Mouse (Mus musculus) heart, postnatal 36 days (tissue): ENCODE results near the gene Cir1. TPM values are rescaled to one million over a fixed set of nuclear protein-coding genes. Genes with fewer than 3 reads are reported as not detected.

Experiments
- DNase-seq, 2 experiments: peaks; one replicate each; pipeline ENCODE4 v3.0.0; 2021 to 2022
- intact Hi-C: fragments of 180-260 bp; cut with DNase I; formaldehyde crosslinking; loops from one replicate; pipeline ENCODE4 v1.15.1; 2025
- total RNA-seq, 2 experiments: library from RNA; stranded (reverse); gene quantifications; 2 replicates each; pipeline ENCODE4 v1.2.3; 2021

The Cir1 gene
- total RNA-seq, 2 experiments from 2014 or later = 18.1 to 20.5 TPM

DNA sequence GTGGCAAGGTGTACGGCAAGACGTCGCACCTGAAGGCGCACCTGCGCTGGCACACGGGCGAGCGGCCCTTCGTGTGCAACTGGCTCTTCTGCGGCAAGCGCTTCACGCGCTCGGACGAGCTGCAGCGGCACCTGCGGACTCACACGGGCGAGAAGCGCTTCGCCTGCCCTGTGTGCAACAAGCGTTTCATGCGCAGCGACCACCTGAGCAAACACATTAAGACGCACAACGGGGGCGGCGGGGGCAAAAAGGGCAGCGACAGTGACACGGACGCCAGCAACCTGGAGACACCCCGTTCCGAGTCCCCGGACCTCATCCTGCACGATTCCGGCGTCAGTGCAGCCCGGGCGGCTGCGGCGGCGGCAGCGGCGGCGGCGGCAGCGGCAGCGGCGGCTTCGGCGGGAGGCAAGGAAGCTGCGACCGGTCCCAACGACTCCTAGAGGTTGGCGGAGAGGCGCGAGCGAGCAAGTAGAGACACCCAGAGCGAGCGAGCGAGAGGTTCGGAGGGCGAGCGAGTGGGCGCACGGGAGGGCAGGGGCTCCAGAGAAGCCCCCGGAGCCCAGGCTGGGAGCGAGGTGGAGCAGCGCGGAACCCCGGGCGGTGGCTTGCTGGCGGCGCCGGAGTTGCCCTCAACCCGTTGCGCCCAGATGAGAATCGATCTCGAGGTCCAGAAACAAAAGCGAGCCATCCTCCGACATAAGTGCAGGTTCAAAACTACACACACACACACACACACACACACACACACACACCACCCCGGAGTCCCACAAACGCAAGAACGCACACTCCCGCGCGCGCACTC is 38.2 kb downstream of the Cir1 start:
- intact Hi-C loops = loop anchor here (2.0 to 10.0 kb wide), 4 partner anchors 60 to 1732 kb away; partner anchors contain the start of genes Hoxd10 and Hoxd9
- DNase-seq = peak; percentile 51 to 77

DNA sequence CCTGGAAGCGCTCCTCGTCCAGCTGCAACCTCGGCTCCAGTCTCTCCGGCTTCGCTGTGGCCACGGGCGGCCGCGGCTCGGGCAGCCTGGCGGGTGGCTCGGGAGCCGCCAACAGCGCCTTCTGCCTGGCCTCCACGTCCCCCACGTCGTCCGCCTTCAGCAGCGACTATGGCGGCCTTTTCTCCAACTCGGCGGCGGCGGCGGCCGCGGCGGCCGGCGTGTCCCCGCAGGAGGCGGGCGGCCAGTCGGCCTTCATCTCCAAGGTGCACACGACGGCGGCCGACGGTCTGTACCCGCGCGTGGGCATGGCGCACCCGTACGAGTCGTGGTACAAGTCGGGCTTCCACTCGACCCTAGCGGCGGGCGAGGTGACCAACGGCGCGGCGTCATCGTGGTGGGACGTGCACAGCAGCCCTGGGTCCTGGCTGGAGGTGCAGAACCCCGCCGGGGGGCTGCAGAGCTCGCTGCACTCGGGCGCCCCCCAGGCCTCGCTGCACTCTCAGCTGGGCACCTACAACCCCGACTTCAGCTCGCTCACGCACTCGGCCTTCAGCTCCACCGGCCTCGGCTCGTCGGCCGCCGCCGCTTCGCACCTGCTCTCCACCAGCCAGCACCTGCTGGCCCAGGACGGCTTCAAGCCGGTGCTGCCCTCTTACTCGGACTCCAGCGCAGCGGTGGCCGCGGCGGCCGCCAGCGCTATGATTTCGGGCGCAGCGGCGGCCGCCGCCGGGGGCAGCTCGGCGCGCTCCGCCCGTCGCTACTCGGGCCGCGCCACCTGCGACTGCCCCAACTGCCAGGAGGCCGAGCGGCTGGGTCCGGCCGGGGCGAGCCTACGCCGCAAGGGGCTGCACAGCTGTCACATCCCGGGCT is 39.0 kb downstream of the Cir1 start:
- peak in 1 of 2 experiments; percentile 57 for DNase-seq

GRCm38 (mm10) chr2:73272351-73273248 is 39.9 kb downstream of the Cir1 start:
- DNase-seq = peak; percentile 44 to 59
- intact Hi-C loops = loop anchor here (5.0 to 10.0 kb wide), 3 partner anchors 208 to 1730 kb away; partner anchors contain the start of genes Hoxd10 and Hoxd9

More for the DNA sequence above, 39.0 kb downstream of the Cir1 start:
- intact Hi-C loops = loop anchor here (2.0 to 10.0 kb wide), 4 partner anchors 59 to 1731 kb away; partner anchors contain the start of genes Hoxd10 and Hoxd9

- intact Hi-C loops = loop anchor here (5.0 to 10.0 kb wide), 3 partner anchors 207 to 1729 kb away; partner anchors contain the start of genes Hoxd10 and Hoxd9
- peak; percentile 33 to 60 for DNase-seq
Observed at GRCm38 (mm10) chr2:73271459-73272161, 40.9 kb downstream of the Cir1 start, which contains the start of gene Sp9. Gene Sp9 (plus strand): TSS chr2:73271925.

GRCm38 (mm10) chr2:73270593-73271458 is 41.7 kb downstream of the Cir1 start:
- intact Hi-C loops = loop anchor here (5.0 to 10.0 kb wide), 3 partner anchors 206 to 1729 kb away; partner anchors contain the start of genes Hoxd10 and Hoxd9
- peak in 1 of 2 experiments; percentile 50 for DNase-seq

DNA sequence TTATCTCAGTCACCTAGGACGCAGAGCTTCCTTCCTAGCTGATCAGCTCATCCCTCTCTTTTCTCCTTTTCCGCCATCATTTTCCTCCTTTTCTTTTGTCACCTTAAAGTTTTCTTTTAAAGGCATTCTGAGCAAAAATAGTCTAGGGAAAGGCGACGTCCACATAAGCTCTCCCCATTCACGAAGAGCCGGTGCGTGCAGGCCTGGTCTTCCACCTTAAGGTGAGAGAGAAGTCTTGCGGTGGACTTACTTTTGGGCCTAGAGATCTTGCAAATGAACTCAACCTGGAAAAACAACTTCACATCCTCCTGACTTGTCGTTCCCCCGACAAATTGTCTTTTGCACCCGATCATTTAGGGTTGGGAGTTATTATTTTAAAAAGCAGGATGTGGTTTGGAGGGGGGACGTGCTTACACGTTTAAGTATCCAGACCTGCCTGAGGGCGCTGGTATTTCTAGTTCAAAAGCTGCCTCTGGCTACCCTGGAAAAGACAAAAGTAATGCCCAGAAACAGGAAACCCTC is 42.4 kb downstream of the Cir1 start:
- DNase-seq = no peak
- intact Hi-C loops = loop anchor here (5.0 to 10.0 kb wide), 3 partner anchors 205 to 1728 kb away; partner anchors contain the start of genes Hoxd10 and Hoxd9

DNA sequence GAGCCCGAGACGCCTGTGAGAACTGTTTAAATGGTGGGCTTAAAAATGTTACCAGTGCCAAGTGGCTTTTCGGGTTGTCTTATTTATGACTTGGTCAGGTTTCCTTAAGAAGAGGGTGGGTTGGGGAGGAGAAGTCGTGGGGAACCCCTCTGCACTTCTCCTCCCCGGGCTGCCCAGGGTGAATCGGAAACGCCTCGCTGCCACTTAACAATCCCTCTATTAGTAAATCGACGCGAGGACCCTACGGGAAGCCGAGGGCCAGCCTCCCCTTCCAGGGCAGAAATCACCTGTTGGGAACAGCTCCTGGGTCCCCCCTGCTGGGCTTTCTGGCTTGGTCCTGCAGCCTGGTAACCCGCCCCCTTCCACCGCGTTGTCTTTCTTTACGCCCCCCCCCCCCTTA is 42.8 kb downstream of the Cir1 start:
- intact Hi-C loops = loop anchor here (5.0 to 10.0 kb wide), 3 partner anchors 205 to 1727 kb away; partner anchors contain the start of genes Hoxd10 and Hoxd9
- DNase-seq = no peak

DNA sequence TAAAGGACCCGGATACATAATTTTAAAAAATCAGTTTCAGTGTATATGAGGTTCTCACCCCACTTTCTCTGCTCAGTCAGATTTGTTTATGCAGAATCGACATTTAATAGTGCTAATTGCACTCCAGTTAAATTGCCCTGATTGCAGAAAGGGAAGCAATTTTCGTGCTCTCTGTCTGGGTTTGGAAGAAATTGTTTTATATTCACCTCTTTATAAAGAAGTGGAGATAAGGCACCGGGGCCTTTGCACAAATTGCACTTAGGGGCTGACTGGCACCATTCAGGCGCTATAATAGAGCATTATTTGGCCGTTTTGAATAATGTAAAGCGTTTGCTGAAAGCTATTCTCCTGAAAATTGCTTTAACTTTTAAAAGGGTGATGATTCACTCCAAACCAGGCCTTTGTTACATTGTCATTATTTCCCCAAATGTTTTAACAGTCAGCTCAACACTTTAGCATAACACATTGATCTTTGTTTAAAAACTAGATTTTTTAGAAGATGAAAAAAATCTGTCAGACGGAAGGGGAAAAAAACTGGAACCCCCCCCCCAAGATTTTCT is 43.6 kb downstream of the Cir1 start:
- DNase-seq = no peak
- intact Hi-C loops = no loop called here

DNA sequence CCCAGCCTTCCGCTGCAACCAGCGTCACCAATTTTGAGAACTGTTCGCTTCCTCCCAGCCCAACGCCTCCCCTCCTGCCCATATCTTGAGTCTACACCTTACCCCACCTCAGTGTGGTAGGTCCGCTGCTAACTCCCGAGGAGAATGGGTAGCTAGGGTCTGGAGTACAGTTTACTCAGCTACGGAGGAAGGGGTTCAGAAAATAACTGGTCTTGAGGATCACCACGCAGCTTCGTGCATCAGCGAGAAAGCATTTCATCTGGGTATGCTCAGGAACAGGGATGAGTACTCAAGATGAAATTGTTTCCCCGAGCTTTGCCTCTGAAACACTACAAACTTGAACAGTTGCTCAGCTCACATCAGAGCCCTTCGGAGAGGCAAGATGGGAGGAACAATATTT is 44.2 kb downstream of the Cir1 start:
- peak in 1 of 2 experiments; percentile 31 for DNase-seq
- intact Hi-C loops = no loop called here

DNA sequence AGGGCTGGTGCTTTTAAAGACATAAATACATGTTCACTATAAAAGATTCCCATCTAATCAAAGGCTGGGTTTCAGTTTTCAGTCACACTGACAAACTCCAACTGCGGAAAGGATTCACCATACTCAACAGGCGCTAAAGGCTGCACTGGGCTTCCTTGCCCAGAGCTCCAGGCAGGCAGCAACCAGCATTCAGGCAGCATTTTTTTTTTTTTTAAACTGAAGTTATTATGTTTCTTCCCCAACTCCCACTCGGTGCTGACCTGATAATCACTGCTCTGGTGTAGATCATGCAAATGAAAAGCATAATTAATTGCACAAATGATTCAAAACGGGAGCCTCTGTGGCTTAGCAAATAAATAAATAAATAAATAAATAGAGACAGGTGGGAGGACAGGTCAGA is 44.7 kb downstream of the Cir1 start:
- intact Hi-C loops = no loop called here
- DNase-seq = no peak

GRCm38 (mm10) chr2:73267231-73267630 is 45.3 kb downstream of the Cir1 start:
- DNase-seq = no peak
- intact Hi-C loops = no loop called here

DNA sequence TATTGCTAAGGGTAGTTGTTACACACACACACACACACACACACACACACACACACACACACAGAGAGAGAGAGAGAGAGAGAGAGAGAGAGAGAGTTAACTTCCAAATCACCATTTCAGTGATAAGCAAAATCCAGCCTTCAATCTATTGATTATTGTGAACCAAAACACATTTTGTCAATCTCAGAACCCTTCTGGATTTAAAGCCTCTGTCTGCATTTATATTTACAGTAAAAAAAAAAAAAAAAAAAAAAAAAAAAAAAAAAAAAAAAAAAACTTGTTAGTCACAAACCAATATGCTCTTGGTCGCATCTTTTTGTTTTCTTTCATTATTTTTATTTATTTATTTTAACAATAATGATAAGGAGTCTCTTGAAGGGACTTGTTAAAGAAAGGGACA is 45.9 kb downstream of the Cir1 start:
- no peak for DNase-seq
- intact Hi-C loops = no loop called here

GRCm38 (mm10) chr2:73266011-73266410 is 46.5 kb downstream of the Cir1 start:
- intact Hi-C loops = no loop called here
- DNase-seq = no peak

DNA sequence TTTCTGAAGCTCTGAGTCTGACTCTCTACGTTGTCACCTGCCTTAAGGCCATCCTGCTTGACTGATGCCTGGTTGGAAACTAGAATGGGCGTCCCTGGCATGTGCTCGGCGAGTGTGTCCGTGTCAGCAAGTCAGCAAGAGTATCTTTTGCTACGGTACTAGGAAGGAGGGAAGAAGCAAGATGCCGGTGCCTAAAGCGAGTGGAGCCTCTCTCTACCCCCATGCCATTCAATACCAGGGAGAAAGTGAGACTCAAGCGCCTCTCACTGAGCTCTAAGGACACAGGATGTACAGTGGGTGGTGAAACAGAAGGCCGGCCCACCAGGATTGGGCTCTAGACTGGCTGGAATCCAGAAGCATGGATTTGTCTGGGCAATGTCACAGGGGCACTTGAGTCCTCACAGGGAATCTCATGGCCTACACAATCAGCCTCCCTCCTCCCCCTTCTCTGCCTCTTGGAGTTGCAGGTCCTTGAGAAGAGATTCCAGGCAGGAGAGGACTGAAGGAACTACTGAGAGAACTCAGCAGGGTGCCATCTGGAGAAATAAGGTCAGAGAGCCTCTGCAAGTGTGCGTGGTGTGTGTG is 47.8 kb downstream of the Cir1 start:
- DNase-seq = no peak
- intact Hi-C loops = loop anchor here (2.0 kb wide), 1 partner anchor 50 kb away; no protein-coding TSS in a partner anchor

DNA sequence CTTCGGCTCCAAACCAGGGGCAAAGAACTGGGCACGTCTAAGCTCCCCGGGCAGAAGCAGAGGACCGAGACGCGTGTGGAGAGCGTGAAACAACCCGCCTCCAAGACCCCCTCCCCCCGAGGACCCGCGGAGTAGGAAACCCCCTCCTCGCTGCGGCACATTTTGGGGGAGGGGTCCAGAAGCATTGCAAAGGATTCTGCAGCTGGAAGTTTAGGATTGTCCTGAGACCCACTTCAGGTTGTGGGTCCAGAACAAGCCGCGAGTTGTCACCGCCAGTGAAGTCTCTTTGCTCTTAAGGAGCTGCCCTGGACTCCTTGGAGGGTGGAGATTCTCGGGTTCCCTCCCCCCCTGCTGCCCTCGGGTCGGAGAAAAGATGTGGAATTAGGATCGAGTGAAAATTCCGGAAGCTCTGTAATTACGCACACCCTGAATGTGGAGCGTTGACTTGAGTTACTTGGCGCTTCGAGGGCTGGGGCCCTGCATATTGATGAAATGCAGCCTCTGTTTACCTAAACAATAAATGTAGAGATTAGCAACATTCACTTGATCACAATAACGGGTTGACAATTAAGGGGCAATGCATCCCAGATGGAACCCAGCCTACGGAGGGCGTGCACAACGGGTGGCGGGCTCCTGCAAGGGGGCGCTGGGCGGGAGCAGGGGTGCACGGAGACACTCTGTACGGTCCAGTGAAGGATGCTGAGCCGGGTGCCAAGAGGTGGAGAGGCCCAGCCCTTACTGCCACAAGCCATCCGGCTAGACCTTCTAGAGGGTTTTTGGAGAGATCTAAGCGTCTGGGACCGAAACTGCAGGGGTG is 48.5 kb downstream of the Cir1 start:
- intact Hi-C loops = loop anchor here (2.0 kb wide), 1 partner anchor 49 kb away; no protein-coding TSS in a partner anchor
- DNase-seq = peak in 1 of 2 experiments; percentile 32

DNA sequence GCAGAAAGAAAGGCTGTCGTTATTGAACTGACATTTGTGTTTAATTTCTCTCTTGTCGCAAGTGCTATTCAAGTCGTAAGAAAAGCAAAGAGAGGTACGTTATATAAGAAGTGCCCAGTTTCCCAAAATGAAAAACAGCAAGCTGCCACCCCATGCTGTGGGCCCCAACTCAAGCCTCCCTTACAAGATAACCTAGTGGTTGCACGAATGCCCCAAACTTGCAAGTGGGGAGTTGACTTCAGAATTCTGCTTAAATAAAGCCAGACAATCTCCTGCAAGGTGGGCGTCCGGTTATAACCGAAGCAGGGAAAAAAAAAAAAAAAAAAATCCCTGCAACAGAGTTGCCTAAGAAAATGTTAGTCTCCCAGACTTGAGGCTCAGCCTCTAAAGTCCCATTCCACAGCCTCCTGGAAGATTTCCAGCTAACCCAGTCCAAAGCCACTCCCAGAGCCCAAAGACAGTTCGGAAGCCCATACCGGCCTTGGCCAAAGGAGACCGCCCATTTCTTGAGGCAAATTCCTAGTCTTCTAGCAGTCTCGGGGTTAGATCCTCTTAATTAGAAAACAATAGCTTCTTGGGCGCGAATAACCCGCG is 49.2 kb downstream of the Cir1 start:
- peak in 1 of 2 experiments; percentile 26 for DNase-seq
- intact Hi-C loops = no loop called here
